Mouse (Mus musculus) cerebellum, postnatal 4 days (tissue): ENCODE measurements around the gene Elk3.
A peak's percentile ranks its signal among the peaks of the same experiment; 100 is the strongest.

Experiments used
- DNase-seq, 2 experiments: peaks; one replicate each; pipeline ENCODE4 v3.0.0; 2022; ENCODE audit warnings: low spot score in 2 of 2, mixed read lengths in 1 of 2

Elk3 gene

DNA sequence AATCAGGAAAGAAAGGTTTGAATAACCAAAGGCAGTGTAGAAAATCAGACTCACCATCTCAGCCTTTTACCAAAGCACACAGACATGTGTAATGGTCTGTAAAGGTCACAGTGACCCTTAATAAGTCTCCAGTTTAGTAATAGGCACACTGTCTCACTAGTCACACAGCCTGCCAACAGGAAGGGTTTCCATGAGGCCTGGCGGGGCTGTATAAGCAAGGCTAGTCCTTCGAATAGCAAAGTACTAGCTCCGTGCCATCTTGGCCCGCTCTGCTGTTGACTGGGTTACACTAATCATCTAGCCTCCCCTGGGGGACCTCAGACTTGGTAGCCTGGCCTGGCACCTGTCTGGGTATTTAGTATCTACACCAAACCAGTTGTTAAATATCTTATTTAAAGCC is 20.6 kb upstream of the Elk3 start:
- DNase-seq = no peak

DNA sequence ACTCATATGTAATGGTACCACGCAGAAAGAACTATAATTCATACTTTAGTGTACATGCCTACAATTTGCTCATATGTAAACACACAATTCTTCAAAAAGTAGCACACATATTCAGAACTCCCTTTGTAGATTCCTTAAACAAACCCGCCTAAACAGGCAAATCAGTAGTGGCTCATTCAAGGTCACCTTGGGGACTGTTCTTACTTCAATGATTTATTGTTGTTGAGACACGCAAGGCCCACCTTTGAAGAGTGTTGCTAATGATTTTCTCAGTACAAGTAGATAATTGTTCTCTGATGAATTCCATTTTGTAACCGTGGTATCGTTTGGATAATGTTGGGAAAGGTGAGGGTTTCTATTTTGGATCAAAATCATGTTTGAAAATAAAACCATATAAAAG is 17.4 kb upstream of the Elk3 start:
- DNase-seq = no peak

DNA sequence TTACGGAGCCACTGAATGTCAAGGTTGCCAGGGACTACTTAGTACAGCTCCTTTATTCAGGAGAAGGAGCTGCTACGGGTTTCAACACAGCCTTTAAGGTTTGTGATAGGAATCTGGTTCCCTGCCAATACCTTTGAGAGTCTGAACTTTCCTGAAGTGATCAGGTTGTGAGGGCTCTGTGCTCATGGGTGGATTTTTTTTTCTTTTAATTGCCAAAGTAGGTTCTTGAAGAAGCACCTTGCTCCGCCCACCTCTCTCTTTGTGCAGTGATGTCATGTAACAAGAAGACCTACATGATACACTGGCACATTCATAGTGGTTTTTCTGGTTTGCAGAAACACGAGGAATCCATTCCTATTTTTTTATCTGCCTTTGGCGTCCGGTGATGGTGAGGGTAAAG is 16.3 kb upstream of the Elk3 start:
- no peak for DNase-seq

DNA sequence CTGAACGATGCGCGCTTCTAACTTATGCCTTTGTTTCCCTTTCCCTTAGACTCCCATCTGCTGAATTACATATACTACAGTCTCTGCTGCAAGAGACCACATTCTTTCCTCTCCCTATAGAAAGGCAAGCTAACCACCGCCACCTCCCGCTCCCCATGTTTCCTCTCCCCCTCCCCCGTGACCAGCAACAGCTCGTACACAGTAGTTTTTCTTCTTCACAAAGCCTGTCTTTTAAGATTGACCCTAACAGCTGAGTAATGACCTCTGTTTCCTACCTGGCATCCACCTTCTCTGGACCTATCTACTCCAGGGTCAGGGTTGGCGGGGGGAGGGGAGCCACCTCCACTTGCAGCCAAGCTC is 15.8 kb upstream of the Elk3 start:
- DNase-seq = no peak

DNA sequence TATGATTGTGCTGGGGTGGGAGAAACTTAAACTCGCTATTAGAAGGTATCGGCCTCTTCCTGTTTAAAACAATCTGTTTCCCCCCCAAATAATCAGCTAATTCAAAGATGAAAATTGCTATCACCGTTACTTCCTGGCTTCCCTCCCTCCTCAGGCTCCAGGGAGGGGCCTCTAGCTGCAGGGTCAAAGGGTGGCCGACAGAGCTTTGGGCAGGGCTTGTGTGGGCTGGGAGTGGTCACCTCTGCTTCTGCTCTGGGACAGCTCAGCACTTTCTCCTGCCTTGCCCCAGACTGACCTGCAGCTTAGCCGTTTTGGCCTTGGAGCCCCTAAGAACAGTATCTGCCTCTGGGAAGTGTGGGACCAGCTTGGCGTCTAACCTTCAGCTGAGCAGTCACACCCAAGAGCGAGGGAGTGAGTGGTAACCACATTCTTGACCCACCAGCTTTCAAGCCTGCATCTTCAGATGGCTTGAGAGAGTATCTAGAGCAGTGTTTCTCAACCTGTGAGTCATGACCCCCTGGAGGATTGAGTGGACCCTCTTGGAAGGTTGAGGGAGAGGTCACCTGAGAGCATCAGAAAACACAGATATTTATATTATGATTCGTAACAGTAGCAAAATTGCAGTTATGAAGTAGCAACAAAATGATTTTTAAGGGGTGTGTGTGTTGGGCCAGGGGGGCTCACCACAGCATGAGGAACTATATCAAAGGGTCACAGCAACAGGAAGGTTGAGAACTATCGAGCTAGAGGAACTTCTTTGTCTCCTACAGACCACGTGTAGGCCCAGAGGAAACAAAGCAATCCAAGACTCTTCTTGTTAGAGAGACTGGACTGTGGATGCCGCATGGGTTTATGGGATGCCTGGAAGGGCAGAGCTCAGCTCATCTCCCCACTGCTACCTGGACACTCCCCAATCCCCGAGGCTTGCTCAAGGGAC is 15.1 kb upstream of the Elk3 start:
- DNase-seq = no peak

DNA sequence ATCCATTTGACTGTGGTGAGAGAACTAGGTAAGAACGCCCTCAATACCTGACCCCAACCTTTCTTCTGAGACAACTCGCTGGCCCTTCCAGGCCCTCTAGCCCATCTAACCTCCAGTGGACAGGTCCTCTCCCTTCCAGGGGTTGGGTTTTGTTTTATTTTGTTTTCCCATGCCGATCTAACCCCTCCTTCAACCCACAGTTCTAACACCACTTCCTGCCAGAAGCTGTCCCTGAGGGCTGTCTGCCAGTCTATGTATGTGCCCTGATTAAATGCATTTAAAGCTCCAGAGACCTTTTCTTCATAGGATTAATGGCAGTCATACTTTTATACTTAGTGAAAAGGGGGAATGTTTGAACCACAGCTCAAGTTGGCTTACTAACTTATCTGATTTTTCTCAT is 14.4 kb upstream of the Elk3 start:
- no peak for DNase-seq

DNA sequence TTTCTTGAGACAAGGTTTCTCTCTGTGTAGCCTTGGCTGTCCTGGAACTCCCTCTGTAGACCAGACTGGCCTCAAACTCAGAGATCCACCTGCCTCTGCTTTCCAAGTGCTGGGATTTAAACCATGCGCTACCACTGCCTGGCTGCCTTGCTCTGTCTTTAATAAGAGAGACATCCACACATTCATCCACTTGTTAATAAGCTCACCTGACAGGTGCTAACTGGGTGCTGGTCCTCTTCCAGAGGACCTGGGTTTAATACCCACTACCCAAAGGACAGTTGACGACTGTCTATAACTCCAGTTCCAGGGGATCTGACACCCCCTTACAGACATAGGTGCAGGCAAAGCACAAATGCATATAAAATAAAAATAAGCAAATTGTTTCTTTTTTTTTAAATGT is 13.5 kb upstream of the Elk3 start:
- no peak for DNase-seq

DNA sequence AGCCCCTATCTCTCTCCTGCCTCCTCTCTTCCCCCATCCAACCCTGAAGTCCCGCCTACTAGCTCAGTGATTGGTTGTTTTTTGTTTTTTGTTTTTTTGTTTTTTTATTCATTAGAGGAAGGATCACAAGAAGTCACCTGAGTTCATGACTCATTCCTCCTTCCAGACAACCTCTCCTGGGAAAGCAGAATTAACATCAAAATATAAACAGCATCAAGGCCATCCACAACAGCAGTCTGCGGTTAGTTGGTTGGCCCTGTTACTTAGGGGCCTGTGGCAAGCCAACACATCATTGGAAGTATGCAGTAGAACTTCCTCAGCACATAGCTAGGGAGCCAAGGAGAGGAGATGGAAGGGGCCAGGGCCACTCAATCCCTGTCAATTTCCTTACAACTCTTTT is 12.7 kb upstream of the Elk3 start:
- DNase-seq = no peak

DNA sequence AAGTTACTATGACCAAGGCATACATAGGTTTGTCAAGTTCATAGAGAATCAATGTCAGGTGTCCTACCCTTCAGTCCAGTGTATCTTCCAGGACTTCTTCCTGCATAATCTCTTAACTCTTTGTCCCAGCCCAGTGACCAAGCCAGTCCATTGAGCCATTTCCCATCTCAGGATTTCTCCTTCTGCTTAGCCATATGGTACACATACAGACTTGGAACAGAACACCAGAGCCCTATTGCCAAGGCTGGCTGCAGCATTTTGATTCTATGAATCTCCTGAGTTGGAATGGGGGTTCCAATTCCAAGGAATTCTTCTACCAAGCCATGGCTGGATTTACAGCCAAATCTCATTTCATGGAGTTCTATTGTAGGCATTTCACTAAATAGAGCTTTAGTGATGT is 10.8 kb upstream of the Elk3 start:
- DNase-seq = no peak

DNA sequence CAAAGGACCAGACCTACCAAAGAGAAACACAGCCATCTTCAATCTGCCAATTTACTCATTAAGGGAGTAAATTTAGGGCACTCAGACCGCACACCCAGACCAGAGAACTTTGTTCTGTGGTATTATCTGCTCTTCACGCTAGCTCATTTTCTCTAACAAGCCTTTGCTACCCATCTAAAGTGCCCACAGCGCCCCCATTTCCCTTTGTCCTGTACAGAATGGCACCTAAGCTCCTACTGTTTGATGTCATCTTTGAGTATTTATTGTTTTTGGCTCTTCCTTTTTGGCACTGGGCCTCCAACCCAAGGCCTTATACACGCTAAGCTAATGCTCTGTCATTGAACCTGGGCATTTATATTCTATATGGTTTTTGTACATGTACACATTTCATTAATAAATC is 9.2 kb upstream of the Elk3 start:
- DNase-seq = no peak

DNA sequence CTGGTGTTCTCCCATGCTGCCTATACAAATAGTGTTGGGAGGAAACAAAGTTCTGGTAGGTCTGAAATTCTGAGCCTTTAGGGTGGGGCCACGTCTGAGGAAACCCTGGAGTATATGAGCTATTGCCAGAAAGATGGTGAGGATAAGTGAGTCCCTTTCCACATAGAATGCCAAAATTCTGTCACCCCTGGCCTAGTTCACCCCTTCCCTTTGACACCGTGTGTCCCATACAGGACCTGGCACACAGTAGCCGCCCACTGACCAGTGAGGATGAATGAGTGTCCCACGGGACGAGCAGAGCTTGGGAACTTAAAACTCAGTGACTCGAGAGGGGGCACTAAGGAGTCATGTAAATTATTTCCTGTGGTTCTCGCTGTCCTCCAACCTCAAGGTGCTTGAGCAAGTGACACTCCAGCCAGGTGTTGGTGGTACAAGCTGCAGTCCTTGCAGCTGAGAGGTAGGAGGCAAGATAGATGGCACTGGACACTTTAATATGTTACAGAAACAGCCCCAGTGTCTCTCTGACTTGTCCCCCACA is 8.7 kb upstream of the Elk3 start:
- no peak for DNase-seq

DNA sequence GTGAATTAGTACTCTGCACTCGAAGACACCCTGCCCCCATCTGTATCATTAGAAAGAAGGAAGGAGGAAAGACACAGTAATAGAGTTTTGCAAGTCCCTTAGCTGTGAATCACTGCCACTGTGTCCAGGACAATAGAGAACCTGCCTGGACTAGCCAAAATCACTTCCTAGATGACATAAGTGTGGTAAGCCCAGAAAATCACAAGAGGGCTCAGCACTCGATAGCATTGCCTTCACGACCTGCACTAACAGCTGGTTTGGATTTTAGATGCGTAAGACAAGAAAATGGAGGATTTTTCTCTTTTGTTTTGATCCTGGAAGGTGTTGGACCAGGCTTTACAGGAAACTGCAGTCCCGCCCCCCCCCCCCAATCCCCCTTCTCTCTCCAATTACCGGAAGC is 6.0 kb upstream of the Elk3 start:
- no peak for DNase-seq

DNA sequence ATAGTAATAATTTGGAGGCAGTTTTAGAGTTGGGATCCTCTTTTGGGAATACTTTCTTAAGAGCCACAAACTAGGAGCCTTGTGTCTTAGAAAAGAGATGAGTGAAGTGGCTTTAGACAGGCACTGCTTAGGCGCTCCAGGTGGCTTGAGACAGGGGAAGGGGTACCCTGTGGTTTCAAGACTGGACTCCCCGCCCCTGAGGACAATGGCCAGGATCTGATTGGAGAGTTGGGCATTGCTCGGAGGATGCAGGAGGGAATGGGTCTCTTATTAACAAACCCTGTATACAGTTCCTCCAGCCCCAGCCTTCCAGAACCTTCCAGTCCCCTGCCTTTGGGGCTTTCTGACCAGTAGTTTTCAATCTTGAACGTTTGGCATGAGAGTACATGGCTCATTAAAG is 641 bp upstream of the Elk3 start:
- no peak for DNase-seq

DNA sequence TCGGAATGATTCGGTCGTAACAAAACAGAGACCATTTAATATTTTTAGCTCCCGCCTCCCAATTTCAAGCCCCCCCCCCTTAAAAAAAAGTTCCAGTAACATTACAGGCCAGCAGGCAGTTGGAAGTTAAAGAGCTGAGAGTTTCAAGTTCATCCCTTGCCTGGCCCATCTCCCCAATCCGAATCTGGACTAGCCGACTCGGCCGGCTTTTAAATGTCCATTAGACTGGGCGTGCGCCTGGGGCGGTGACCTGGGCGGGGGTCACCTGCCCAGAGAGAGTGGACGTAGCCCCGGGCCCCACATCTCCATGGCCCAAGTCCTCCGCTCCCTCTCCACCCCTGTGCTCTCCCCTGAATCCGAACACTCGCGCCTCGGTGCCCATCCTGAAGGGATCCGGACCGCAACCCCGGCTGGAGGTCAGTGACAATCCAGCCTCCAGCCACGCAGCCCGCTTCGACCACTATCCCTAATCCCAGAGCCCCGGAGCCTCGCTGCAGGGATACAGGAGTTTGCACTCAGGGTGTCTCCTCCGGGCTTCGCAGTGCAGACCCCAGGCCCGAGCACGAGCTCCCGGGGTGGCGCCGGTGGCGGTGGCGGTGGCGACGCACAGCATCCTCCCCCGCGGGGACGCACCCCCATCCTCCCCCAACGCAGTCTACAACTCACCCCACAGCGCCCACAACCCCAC is 857 bp downstream of the Elk3 start:
- peak in 1 of 2 experiments; percentile 27 for DNase-seq

DNA sequence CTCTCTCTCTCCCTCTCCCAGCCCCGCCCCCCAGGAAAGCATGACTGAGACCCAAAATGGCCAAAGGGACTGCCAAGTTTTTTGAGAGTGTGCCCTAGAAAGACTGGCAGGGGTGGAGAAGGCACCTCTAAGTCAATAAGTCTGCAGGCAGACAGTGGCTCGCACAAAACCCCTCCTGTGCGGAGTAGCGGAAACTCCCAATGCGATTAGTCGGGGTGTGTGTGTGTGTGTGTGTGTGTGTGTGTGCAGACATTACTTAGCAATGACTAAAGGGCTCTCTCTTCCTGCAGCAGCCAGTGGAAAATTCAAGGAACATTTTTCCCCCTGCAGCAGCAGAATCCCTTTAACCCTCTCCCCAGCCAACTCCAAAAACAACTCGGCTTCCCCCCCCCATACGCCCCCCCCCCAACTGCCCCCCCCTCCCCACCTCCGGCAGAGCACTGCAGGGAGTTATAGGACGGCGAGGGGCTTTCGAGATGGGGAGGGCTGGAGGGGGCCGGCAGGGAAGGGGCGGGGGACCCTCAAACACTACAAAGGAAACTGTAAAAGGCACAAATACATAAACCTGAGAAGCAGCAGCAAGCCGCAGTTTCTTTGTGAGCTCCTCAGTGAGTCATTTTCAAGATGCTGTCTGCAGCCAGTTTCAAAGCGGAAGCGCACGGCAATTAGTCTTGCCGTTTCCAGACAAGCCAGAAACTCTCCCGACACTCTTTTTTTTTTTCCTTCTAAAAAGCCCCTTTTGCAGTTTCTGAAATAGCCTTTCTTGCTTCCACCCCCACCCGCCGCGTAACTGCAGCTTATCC is 1.6 kb downstream of the Elk3 start:
- DNase-seq = peak in 1 of 2 experiments; percentile 22

DNA sequence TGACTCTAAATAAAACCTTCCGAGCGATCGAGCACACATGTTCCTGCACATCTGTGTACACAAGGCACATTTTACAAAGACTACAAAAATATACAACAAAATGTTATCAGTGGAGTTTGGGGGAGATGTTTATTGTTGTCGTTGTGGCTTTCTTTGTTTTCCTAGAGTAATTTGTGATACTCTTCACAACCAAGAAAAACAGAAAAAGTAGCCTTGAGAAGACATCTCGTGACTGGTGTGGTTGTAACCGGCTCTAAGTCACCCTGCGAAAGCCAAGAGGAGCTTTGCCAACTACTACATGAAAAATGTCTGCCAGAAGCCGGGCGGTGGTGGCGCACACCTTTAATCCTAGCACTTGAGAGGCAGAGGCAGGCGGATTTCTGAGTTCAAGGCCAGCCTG is 4.6 kb downstream of the Elk3 start:
- no peak for DNase-seq

DNA sequence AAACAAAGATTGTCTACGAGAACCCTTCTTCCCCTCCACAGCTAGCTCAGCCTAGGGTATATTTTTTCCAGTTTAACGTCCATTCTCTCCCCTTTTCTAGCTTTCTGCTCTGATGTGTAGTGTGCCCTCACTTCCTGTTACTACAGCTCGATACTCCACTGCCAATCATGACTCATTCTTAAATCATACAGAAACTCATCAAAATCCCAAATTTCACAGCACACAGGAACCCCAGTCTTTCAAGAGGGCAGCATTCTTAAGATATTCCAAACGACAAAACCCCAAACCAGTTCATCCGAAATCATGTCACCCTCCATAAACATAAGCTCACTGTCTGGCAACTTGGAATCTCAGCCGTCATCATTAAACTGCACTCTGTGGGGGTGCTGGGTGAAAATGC is 5.0 kb downstream of the Elk3 start:
- no peak for DNase-seq

DNA sequence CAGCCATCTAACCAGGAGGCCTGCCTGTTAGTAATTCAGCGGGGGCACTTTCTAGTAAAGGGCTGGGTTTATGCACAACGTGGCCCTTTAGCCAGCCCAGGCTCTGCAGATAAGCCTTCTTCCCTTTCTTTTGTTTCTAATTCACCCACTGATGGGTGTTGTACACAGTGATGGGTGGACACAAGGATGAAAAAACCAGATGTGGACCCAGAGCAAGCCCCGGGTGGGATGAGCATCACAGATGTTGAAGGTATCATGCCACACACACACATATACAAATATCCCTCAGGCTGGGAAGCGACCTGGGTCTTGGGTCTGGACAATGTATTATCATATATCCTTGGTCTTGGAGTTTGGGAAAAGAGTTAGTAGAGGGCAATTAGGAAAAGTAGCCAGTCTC is 7.7 kb downstream of the Elk3 start:
- no peak for DNase-seq

DNA sequence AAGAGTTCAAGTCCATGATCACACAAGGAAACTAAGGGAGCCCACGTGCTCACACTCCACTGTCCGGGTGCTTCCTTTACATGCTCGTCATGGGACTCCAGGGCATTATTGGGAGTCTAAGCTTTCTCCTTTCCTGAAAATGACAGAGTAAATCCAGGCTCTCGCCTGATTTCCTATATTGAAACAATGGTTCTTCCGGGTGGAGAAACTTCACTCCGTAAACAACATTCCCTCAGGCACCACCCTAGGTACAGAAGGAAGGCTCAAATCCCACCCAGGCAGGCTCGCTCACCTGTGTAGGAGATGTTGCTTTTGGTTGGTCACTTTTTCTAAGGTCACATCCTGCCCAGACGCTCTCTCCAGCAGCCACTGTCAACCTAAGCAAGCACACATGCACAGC is 9.1 kb downstream of the Elk3 start:
- DNase-seq = no peak

DNA sequence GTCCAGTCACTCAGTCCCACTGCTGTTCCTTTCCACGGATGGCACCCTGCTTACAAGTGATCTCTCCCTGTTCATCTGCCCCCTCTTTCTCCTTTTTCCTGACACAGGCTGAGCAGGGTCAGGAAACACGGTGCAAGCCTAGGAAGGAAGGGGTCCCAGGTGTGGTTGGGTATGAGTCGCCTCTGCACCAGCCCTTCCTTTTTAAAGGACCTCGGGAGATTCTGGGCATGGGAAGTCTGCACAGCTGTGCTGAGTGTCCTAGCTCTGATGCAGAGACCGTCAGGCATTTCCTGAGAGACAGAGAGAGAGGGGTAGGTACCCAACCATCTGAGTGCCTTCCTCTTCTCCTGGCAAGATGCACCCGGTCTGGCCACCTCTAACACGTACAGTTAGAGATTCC is 12.7 kb downstream of the Elk3 start:
- DNase-seq = no peak

DNA sequence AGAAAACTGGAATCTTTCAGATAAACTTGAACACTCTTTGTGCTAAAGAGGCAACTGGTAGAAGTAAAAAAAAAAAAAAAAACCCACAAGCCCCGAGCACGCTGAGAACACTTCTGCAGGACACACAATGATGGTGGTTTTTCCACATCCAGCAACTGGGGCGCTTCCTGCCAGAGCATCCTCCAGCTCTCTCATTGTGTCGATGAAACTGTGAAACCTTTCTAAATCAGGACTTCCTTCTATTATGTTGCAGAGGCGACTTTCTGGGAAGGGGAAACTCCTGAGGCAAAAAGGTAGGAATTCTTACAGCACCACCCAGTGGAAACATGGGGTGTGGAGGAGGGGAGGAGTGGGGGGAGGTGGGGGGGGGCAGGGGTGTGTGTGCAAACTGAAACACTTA is 13.2 kb downstream of the Elk3 start:
- DNase-seq = no peak

DNA sequence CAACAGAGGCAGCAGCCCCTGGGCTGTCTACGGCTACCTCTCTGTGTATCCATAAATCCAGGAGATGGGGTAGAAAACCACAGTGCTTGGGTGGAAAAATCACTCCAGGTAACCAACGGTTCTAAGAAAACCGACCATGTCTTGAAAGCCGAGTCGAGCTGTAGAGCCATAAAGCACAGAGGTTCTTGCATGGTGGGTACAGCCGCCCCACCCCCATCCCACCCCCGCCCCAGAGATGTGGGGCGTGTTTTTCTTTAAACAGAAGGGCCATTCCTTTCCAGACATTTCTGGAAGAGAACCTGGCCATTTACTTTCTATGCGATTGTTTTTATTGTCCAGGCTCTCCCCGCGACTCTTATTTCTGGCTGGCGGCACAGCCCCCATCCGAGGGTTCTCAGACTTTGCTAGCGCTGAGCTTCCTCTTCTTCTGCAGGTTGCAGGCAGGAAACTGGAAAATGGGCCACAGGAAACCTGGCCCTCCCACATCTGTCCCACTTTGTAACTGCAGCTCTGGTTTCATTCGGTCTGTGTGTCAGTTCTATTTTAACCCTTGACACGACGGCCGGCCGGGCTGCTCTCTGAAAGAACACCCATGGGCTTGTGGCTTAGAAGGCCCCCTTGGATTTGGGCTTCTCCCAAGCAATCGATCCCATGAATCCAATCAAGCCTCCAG is 16.3 kb downstream of the Elk3 start:
- DNase-seq = no peak
